Mouse (Mus musculus): ENCODE measurements at regions not wholly inside any gene's neighbourhood (a gene's known extent, or its start where the extent isn't known, plus 50 kb on each side); places are given as distances from the start of the nearest gene placed in this dataset.

GRCm38 (mm10) chr5:139598715-139599114 is 55.4 kb downstream of the Uncx start:
- no peak for DNase-seq (ENCODE audit: low spot score in 2 of 2)

- no peak for DNase-seq (ENCODE audit: low spot score in 2 of 2)
Measured at GRCm38 (mm10) chr5:139599191-139599937, 56.1 kb downstream of the Uncx start.

DNA sequence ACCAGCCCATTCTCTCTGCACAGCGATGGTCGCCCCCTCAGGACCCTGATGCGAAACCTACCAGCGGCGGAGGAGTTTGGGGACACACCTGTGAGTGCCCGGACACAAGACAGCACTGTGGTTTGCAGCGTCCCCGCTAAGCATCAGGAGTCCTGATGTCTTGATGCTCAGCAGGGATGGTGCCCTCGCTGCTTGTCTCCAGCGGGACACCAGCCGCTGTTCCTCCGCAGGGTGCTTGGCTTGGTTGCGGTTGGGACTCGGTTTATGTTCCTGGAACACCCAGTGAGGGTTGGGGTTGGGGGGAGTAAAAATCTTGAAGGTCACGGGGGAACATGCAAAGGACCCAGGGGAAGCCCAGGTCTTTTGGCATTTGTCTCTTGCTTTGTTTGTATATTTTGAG is 56.9 kb downstream of the Uncx start:
- no peak for DNase-seq (ENCODE audit: low spot score in 2 of 2)

DNA sequence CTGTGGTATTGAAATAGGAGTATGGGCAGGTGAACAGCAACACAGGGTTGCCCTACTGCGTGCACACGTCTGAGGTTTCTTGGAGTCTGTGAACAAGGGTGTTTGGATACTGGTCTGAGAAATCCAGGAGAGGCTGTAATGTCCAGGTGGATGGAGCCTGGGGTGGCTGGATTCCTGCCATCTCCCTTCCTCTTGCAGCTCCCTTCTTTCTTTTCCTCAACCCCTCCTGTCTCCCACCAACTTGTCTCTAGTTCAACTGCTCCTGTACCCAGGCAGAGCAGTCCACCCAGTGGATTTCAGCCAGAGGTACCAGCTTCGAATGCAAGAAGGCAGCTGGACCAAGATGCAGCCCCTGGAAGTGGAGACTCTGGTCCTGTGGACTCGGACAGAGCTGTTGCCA is 59.6 kb downstream of the Uncx start:
- DNase-seq (ENCODE audit: low spot score in 2 of 2): no peak

GRCm38 (mm10) chr5:139603535-139603934 is 60.2 kb downstream of the Uncx start:
- DNase-seq (ENCODE audit: low spot score in 2 of 2): no peak

DNA sequence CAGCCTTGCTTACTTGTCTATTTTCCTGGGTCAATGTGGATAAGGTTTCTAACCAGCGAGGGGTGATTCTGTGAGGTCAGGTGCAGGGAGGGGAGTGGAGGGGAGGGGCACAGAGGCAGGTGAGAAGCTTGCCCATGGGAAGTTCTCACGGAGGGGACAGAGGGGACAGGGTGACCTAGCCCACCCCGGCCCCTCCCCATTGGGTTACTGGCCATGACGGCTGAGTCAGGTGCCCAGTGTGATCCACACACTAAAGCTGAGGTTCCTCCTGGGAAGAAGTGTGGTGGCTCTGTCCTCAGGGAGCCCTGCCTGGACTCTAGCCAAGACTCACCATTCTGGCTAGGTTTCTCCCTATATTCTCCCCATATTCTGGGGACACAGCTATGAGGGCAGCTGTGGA is 61.0 kb downstream of the Uncx start:
- no peak for DNase-seq (ENCODE audit: low spot score in 2 of 2)

DNA sequence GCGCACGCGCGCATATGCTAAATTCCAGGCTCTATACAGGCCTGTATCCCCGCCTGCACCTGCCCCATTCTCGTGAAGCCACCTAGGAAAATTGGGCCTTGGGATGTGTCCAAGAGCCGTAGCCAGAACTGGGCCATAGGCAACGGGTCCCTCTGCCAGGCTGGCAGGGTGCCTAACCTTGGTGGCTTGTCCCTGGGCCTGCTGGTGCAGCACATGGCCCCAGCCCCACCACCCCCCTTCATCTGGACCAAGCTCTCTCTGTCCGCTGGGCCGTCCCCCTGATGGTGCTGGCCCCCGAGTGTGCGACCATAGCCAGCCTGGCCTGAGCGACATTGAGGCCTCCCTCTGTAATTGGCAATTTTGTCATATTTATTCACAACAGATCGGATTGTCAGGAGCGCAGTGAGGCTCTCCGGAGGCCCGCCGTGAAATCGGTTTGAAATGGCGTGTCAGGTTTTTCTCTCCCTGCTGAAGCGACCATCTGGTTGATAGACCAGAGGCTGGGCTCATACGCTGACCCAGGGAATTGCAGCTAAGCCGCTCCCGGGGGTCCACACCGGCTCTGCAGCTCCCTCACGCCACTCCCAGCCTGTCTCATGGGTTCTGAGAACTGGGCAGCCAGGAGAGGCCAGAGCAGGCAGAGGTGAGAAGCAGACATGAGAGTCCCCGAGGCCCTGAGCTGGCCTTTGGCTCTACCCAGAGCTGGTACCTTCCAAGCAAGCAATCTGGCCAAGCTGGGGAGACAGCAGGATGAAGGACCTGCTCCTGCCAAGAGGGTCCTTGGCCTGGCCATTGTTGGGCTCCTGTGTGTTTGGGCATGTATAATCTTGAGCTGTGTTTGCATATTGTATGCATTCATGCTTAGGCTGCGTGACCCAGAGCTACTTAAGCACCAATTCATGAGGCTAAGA is 67.6 kb downstream of the Uncx start:
- no peak for DNase-seq (ENCODE audit: low spot score in 2 of 2)

- DNase-seq (ENCODE audit: low spot score in 2 of 2): no peak
Measured at GRCm38 (mm10) chr5:139612224-139612623, 68.9 kb downstream of the Uncx start.

GRCm38 (mm10) chr5:139612676-139613075 is 69.4 kb downstream of the Uncx start:
- DNase-seq (ENCODE audit: low spot score in 2 of 2): no peak

- DNase-seq (ENCODE audit: low spot score in 2 of 2): no peak
Measured at GRCm38 (mm10) chr5:139613601-139614000, 70.3 kb downstream of the Uncx start.

GRCm38 (mm10) chr5:139619301-139620161 is 76.2 kb downstream of the Uncx start:
- no peak for DNase-seq (ENCODE audit: low spot score in 2 of 2)

DNA sequence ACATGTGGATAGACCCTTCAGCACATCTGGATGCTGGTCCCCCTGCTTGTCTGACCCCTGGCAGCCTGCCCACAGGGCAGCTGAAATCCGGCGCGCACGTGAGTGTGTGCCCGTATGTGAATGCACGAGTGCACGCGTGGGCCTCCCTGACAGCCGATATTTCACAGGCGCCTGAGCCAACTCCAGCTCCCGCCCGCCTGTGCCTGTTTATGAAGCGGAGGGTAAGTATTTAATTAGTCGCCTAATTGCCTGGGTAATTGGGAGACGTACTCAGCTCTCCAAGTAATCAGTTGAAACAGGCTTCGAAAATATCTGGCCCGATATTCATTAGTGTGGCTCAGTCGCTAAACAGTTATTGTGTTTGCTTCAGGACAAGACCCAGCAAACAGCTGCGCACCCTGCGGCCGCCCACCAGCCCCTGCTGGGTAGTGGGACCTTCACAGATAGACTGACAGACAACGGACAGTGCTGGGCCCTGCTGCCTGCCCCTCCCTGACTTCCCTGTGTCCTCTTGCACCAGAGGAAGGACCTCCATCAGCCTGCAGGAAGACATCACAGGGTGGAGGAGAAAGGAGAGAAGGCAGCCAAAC is 82.7 kb downstream of the Uncx start:
- DNase-seq (ENCODE audit: low spot score in 2 of 2): peak; percentile 42 to 43

- DNase-seq (ENCODE audit: low spot score in 2 of 2): no peak
Measured at GRCm38 (mm10) chr5:139627552-139627951, 84.3 kb downstream of the Uncx start.

GRCm38 (mm10) chr5:139637028-139637427 is 93.7 kb downstream of the Uncx start:
- DNase-seq (ENCODE audit: low spot score in 2 of 2): no peak

DNA sequence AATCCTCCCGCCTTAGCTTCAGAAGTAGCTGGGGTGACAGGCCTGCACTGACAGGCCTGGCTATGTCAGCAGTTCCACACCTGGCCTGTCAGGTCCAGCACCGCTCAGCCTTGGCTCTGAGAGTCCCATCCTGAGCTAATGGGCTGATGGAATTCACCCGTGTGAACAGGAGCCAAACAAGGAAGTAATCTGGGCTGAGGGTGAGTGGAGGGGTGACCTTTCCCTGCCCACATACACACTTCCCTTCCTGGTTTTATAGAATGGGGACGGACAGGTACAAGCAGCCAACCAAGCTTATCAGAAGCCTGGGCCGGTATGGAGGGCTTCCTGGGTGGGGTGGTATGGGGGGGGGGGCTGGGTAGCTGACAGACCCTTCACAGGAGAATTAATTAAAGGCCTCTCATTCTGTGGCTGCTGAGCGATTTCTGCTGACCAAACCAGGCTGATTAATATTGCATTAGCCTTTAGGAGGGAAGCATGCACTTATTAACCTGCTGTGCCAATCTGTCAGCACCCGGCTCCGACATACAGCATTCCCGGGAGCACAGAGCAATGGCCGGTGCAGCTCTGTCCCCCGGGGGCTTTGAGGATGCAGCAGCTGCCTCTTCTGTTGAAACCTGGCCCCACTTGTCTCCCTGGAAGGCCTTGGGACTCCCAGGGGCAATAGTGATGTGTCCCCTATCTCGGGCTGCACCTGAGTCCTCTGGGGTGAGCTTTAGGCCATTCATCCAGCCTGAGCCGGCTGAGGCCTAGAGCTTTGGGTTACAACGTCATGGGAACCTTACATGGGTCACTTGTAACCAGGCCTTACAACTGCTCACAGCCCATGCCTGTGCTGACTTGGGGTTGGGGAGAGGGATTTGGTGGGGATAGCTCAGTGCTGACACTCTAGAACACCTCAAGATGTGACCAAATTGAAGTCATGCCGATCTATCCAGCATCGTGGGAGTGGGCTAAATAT is 95.2 kb downstream of the Micall2 start:
- no peak for DNase-seq (ENCODE audit: low spot score in 2 of 2)

- DNase-seq (ENCODE audit: low spot score in 2 of 2): no peak
Measured at GRCm38 (mm10) chr5:139644816-139645215, 91.3 kb downstream of the Micall2 start.

- DNase-seq (ENCODE audit: low spot score in 2 of 2): no peak
Measured at GRCm38 (mm10) chr5:139651041-139651440, 85.1 kb downstream of the Micall2 start.

All from right cerebral cortex, postnatal 10 days (tissue).